Mouse (Mus musculus) right cerebral cortex, postnatal 25 days (tissue): ENCODE measurements around the gene Glyatl3.

Source experiments
- DNase-seq: peaks from one replicate; pipeline ENCODE4 v3.0.0; 2022

Gene Glyatl3

DNA sequence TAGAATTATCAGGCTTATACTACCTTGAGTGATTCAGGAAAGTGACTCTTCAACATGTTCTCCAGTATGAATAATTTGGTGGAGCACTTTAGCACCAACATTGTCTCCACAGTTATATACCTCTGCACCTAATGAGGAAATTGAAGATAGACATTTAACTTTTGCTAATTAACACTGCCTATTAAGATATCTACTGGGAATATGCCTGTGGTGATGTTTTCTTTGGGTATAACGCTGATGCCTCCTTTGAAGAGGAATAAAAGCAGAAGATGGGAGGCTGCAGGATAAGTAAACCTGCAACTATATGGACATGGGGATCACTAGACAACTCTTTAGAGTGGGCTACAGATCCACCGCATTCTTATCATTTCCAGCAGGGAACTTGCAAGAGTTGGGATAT lies at the start of gene Glyatl3:
TSS of gene Glyatl3 (minus strand) at position 101 of the 400 bp plus-strand sequence.
- DNase-seq = no peak

DNA sequence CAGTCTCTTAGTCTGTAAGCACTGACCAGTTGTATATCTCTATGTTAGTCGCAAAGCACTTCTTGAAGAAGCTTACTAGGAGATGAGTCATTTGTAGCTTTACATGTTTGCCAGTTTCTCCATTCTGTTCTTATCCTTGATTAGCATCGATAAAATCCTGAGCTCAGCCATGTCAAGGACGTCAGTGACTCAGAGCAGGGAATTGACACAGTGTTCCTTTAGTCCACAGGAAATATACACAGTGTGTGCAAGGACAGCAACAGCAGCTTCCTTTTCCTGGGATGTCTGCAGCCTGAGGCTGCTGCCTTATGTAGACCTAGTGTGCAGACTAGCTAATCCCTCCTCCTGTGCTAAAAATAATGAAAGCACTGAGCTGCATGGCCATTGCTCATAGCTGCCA lies 34.4 kb upstream of the Glyatl3 start:
- no peak for DNase-seq

DNA sequence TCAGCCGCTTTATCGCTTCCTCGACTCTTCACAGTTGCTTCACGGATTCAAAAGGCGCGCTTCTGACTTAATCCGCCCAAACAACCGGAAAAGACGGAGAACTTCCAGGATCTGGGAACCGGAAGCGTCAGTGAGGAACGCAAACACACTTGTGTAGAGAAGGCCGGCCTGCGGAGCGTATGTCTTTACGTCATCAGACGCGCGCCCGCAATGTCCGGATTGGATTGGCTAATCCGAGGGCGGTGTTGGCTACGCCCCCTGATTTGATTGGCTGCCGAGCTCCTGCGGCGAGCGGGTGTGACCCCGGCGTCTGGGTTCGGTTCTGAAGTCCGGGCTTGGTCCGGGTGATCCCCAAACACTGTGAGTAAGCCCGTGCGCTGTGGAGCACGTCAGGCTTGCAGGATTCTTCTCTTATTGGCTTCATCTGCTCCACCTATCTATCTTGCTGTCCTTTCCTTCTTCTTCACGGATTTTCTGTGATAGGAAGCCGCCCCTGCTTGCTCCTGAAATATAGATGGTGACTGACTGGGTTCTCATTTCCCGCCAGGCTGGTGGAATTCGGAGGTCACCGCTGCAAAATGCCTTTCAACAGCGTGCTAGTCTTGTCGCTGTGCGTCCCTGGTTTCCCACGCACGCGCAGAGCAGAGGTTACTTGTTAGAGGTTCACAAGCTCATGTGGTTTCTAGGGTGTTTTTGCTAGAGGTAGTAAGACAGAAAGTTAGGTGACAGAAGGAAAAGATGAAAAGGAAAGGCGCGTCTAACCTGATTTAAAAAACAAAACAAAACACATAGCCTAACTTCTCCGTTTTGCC lies 20.5 kb upstream of the Glyatl3 start, which contains the start of the genes Mut and Cenpq:
TSS of gene Mut (plus strand) at position 266 of the 812 bp plus-strand sequence.
TSS of gene Cenpq (minus strand) at position 628 of the 812 bp plus-strand sequence.
- DNase-seq = peak; percentile 98

DNA sequence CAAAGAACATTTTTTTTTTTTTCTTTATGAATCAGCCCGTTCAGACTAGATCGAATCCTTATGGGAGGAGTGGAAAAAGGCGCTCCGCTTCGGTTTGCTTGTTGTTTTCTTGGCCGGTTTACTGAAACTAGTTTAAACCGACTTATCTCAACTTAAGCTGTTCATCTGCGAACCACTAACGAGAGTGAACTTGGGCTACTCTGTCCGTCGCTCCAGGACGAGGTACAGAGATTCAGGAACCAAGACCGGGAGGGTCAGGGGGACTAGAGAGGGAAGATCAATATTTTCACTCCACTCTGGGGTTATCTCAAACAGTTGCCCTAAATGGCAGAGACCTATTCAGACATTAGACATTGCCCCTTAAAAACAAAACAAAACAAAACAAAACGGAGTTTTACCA lies 19.8 kb upstream of the Glyatl3 start:
- DNase-seq = no peak

DNA sequence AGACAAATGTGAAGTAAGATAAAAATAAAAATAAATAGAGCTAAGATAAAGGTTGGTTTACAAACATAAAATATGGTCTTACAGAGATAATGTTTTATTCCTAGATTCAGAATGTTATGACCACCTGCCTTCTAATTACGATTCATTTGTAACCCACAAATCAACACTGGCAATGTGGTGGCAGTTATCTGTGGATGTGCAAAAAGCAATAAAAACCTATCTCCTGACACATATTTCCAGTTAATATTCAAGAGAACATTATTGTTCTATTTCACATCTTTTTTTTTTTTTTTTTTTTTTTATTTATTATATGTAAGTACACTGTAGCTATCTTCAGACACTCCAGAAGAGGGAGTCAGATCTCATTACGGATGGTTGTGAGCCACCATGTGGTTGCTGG lies 1.3 kb upstream of the Glyatl3 start:
- DNase-seq = no peak

DNA sequence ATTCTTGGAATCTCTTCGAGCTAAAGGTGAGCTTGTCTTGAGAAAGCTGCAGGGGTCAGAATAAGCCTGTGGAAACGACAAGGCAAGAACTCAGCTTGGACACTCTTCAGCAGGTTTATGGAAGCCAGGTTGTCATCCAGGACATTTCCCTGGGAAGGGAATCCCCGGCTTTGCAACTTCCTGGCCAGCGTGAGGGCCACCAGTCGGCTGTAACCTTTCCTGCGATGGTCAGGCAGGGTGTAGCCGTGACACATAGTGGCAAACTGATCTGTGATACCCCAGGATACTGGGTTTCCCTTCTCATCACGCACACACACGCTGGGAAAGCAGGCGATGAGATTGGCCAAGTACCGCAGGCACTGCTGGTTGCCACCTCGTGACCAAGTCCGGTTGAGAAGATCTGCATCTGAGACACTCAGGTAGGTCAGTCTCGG lies 9.4 kb downstream of the Glyatl3 start:
- no peak for DNase-seq

DNA sequence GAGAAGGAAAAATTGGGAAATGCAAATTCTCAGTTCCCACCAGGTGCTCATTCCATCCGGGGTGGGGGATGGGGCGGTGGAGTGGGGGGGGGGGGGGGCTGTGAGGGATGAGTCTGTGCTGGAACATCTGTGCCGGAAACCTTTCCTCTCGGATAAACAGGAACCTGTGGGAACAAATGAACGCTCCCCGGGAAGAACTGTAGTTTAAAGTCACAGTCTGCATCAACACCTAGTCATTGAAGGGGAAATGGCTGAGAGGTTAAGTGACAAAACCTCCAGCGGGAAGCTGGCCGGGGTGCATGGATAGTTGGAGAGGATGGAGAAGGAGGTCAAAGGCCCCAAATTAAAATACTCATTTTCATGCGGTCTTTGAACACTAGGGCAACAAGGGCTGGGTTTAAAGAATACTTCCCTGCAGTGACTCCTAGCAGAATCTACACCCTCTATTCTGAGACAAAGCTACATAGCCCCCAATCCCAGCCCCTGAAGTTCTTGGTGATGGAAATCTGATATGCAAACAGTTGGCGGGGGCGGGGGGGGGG lies 10.0 kb downstream of the Glyatl3 start:
- no peak for DNase-seq

DNA sequence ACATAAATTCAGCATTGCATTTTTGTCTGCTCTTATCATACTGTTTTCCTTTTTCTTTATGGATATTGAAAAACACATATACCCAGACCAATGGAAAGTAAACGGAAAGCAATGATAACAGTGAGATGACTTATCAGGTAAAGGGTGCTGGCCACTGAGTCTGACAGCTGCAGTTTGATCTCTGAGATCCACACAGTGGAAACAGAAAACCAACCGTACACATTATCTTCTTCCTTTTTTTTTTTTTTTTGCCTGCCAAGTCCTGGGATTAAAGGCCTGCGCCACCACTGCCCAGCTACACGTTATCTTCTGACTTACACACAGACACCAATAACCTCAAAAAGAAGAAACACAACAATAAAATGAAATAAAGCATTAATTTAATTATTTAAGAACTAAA lies 10.8 kb downstream of the Glyatl3 start:
- DNase-seq = no peak

DNA sequence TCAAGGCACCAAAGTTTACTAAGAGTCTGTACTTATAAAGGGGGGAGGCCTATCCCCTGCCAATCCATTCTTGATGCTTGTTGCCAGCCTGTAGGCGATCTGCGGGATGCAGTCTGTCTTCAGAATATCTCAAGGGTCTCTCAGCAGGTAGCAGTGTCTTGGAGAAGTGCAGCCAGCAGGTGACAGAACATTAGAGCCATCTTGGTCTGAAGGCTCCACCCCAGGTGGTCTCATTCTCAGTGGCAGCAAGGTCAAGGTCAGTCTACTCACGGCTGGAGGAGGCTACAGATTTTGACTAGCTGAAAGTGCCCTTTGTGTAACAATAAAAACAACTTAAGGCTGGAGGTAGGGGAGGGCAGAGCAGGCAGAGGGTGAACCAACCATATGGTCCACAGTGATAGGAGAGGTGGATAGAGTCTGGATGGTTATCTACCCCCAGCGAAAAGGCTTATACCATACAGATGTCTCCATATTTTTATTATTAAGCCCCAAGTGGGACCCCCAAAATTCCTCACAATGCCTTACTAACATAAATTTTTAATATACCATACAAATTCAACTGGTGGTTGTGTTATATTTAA lies 14.3 kb downstream of the Glyatl3 start:
- DNase-seq = no peak

DNA sequence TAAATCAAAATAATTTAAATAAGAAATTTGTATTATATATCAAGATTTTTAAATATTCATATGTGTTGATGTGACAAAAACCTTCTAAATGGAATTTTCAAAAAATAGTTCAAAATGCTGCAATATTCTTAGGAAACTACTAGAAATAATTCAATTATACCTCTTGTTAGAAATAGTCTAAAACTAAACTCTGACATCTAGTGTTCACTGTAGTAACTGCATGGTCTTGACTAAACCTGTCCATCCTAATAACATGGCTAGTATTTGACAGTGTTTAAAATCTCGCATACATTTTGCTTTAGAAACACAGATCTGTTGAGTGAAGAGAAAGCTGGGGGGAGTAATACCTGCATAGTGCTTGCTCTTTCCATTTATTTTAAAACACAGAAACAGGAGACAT lies 17.3 kb downstream of the Glyatl3 start:
- no peak for DNase-seq

DNA sequence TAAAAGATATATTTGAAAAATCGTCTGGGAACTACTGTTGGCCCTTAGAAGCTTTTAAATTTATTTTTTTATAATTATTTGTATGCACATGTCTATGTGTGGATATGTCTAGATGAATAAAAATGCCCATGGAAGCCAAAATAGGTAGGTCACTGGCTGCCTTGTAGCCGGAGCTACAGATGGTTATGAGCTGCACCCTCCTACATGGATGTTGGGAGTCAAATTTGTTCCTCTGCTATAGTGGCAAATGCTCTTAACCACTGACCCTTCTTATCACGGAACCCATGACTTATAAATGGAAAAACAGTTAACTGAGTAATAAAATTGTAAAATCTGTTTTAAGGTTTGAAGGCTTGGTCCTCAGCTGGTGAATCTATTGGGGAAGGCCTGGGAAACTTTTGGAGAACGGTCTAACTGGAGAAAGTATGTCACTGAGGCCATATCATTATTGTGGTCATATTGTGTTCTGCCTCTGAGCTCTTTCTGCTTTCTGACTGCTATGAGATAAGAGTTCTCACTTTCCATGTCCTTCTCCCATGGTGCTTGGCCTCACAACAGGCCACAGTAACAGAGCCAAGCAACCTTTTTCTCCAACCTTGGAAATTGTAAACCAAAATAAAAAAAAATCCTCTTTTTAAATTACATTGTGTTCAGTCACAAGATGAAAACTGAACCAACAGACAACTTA lies 26.2 kb downstream of the Glyatl3 start:
- DNase-seq = no peak

DNA sequence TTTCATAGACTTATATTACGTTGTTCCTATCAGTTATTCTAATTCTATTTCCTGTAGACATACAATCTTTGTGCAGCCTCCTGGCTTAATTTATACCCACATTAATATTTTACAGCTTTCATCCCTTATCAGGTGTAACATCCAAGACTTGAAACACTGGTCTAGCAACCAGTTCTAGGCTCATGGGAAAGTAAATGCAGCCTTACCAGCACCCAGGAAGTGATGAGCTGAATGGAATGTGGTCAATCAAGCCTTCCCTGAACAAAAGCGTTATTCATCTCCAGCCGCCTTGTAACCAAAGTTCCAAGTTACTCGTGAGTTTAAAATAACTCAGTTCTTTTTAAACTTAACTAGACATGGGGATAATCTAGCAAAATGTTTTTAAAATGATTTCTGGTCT lies 29.0 kb downstream of the Glyatl3 start:
- DNase-seq = no peak

DNA sequence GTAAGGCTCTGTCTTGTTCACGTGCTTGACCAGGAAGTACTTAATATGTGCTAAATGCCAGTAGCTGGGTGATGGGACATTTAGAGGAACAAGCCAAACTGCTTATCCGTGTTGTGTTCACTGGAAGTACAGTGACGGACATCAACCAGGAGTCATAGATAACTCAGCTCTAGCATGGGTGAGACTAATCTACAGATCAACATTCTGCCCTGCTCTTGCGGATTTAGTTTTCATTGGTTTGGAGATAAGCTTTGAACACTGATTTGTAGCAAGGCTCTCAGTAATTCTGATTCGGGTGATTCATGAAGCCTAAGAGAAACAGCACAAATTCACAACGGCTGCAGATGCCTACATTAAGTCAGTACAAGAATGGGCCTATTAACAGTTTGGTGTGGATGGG lies 32.0 kb downstream of the Glyatl3 start:
- no peak for DNase-seq

DNA sequence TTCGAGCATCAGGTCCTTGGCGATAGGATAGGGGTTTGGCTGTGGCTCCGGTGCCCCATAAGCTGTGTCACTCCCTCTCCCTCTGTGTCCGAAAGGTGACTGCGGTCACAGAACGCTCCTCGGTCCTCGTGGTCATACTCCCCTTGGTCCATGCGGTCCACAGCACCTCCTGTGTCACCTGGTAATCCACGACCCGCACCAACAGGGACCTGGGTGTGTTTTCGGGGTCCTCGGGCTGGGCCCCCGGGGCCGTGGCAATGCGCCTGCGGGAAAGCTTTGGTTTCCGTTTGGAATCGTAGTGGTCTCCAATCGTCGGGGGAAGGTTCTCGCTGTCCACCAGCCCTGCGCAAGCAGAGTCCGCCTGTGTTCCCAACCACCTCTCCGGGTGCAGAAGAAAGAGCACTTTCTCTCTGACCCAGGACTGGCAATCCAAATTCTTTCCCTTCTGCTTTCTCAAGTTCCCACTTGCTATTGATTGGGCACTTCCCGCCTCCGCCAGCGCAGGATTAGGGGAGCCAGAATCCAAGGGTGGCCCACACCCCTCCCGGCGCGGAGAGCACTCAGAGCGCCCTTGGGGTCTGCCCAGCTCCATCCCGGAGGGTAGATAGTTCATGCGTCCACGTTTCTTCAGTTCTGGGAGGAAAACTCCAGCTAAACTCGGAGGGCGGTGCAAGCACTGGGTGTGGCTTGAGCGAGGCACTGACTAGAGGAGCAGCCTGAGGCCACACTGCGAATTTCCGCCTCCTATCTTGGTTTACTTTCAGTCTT lies 34.0 kb downstream of the Glyatl3 start, which contains the start of gene 9130008F23Rik:
TSS of gene 9130008F23Rik (minus strand) at position 636 of the 768 bp plus-strand sequence.
- peak; percentile 11 for DNase-seq

DNA sequence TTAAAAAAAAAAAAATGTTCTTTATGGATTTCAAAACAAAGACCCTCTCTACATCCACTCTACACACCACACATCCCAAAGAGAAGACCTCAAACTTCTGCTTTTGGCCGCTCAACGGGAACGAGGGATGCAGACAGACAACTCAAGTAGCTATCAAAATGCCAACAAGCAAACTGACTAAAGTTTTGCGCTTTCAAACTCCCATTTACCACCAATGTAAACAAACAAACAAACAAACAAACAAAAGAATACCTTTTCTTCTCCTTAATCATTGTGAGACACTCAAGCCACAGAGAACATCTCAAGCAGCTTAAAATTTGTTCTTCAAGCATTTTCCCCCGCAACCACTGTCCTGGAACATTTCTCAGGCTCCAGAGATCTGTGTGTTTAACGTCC lies 34.6 kb downstream of the Glyatl3 start:
- DNase-seq = no peak

DNA sequence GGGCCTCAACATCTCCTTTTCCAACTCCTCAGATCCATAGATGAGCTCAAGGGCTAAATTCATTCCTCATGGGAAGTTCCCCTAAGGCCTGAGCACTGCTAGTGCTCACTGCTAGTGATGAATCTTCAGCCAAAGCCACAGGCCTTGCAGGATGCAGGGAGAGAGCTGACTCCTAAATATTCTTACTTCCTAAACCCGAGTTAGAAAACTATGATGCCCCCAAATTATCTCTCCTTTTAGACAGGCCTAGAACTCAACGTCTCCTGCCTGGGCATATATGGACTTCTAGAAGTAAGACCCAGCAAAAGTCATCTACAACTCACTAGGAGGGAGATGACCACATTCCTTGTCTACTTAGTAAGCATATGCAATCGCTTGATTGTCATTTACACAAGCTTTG lies 36.4 kb downstream of the Glyatl3 start:
- no peak for DNase-seq

DNA sequence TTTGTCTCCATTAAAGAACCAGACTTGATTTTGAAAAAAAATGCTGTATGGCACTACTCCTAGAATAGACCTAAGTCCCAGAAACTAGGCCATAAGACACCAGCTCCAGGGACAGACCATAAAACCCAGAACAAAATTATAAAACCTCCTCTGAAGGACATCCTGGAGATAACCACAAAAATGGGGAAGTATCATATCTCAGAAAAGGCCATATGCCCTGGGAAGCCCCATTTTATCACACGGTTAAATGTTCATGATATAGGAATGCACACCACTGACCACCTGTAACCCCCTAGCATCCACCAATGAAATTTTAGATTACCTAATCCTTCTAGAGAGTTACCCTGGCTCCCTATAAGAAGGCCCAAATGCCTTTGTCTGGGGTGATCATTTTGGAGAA lies 38.6 kb downstream of the Glyatl3 start:
- DNase-seq = no peak

DNA sequence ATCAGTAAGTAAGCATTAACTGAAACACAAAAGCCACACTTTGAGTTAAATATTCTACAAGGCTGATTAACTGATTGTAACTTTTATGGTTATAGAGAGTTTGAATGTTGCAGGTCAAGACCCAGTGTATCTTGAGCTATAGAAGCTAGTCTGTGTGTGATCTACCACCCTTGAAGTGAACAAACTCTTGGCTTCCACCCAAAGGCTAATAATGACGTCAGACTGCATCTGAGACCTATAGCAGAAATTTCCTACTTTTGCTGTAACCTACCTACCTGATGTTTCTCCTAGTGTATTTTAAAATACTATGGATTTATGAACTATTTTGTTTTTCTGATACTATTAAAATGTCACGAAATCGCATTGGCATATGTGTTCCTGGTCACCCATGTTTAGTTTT lies 39.4 kb downstream of the Glyatl3 start:
- no peak for DNase-seq

DNA sequence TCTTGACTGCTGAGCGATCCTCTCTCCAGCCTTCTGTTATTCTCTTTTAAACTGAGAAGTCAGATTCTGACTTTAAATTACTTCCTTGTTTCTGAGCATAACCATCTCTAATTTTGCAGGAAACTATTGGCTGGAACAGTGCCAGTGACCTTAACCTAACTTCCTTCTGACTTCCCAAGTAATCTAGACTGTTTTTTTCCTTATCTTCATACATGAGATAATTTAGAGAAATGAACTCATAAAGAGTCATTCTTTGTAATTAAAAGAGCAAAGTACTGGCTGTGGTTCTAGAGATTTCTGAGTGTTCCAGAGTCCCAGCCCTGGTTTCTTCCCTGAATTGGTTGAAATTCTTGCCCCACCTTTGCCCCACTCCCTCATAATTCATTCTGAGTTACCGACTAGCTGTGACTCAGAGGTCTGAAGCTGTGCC lies 40.6 kb downstream of the Glyatl3 start:
- DNase-seq = no peak

DNA sequence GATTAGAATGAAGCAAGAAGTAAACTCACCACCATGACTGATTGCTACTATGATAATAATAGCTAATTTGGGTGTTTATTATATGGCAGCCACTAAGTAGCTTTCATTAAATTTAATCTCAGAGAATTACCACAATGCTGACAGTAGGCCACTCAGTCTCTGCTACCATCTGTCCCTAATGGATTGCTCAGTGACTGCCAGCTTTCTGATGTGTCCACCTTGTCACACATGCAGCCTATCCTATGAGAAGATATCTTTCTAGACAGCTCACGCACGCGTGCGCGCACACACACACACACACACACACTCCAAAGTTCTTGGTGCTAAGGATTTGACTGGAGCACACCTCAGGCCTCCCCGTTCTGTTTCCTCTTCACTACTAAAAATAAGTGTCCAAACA lies 41.5 kb downstream of the Glyatl3 start:
- DNase-seq = no peak

DNA sequence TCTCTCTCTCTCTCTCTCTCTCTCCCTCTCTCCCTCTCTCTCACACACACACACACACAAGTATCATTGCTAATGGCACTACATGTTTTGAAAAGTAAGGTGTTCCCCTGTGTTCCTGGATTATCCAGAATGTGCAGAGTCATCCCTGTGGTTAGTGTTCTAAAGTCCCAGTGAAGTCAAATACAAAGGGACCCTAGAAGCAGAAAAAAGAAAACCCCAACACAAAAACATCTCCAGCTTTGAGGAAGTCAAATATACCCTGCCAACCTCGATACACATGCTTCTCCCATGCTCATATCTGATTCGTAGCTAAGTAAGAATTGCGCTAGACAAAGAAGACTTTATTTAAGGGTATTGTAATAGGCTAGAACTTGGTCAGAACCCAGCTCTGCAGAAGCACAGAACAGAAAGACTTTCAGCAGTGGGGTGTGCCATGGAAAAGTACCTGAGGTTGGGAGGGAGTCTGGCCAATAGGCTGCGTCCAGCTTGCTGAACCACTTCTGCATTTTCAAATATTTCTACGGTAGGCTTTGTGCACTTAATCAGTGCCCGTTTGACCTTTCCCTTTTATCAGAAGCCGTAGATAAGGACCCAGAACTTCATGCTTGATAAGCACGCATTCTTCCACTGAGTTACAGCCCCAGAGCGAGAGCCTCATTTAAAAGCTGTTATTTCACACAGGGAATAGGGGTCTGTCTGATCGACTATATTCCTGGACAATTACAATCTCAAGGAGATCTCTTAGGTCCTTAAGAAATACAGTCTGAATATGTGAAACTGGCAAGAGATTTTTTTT lies 45.0 kb downstream of the Glyatl3 start:
- DNase-seq = no peak

DNA sequence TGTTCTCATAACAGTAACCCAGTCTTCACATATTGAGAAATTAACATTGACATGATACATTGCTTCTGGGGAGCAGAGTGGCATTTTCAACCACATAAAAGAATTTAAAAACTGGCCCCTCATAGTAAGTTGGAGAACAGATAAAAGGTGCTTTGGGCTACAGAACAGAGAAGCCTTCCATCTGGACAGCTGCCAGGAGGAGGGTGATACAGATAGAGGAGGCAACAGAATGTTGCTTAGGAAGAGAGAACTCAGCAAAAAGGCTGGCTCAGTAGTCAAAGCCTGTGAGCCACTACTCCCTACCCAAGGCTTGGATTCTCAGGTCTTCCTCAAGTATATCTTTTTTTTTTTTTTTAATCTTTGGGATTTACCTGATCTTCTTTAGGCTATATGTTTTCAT lies 59.1 kb downstream of the Glyatl3 start:
- DNase-seq = no peak
